Mouse (Mus musculus): ENCODE results near the gene Tsks.

DNA sequence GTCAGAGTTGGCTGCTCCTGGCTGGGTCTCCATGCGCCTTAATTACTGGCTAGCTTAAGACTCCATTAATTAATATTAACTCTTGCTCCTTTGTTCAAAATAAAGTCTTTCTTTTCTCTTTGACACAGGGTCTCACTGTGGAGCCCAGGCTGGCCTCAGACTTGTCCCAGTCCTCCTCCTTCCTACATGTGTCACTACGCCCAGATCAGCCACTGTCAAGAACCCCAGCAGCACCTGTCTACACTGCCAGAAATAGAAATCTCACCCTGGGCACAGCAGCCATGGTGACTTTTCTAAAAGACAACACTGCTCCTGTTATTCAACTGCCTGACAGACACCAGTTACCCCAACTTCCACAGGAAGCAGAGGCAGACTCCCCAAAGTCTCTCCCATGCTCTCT is 28.6 kb upstream of the Tsks start:
- no peak for TF ChIP-seq CTCF (IDR thresholded peaks at IDR 0.05; ENCODE audit: extremely low read depth, insufficient read length, insufficient replicate concordance, low read depth, low read length)
- TF ChIP-seq POLR2A (IDR thresholded peaks at IDR 0.05; ENCODE audit: low read depth, low read length): no peak
